Mouse (Mus musculus) lung, postnatal 4 days (tissue): ENCODE data around the gene 1110004F10Rik.

Experiments
- DNase-seq, 2 experiments: peaks; one replicate each; pipeline ENCODE4 v3.0.0; 2021

Gene 1110004F10Rik

GRCm38 (mm10) chr7:116149568-116149967 lies 110.4 kb downstream of the 1110004F10Rik start:
- DNase-seq = no peak

GRCm38 (mm10) chr7:116153781-116154368 lies 114.7 kb downstream of the 1110004F10Rik start:
- DNase-seq = no peak
